Mouse (Mus musculus) limb, embryonic 10.5 days (tissue): ENCODE measurements at regions not wholly inside any gene's neighbourhood (a gene's known extent, or its start where the extent isn't known, plus 50 kb on each side); places are given as distances from the start of the nearest gene placed in this dataset.
A peak's percentile ranks its signal among the peaks of the same experiment; 100 is the strongest.

ENCODE experiments used
- DNase-seq: peaks from one replicate; pipeline ENCODE4 v3.0.0-alpha.2; 2017; ENCODE audit warnings: low spot score
- H3K27ac ChIP-seq: fragments of 300-500 bp; sonication (generic); 2 replicates; pipeline ENCODE4 v1.5.1; 2016; ENCODE audit warnings: mild to moderate bottlenecking
- H3K27me3 ChIP-seq: fragments of 300-500 bp; sonication (generic); 2 replicates; pipeline ENCODE4 v1.6.1; 2016; ENCODE audit warnings: low read depth, mild to moderate bottlenecking; ENCODE audit not compliant: poor library complexity, severe bottlenecking
- H3K36me3 ChIP-seq: fragments of 300-500 bp; sonication (generic); 2 replicates; pipeline ENCODE4 v1.6.1; 2016; ENCODE audit warnings: mild to moderate bottlenecking, moderate library complexity
- H3K4me1 ChIP-seq: fragments of 300-500 bp; sonication (generic); 2 replicates; pipeline ENCODE4 v1.6.1; 2016
- H3K4me3 ChIP-seq: fragments of 300-500 bp; sonication (generic); 2 replicates; pipeline ENCODE4 v1.5.1; 2016; ENCODE audit warnings: mild to moderate bottlenecking, moderate library complexity
- H3K9me3 ChIP-seq: fragments of 300-500 bp; sonication (generic); replicated peaks from 2 replicates; pipeline ENCODE4 v1.6.1; 2016; ENCODE audit warnings: mild to moderate bottlenecking
- WGBS: fragments of 180-500 bp; shearing (Covaris S2); methylation state at CpG from one replicate; pipeline ENCODE4 v1.1.7; 2016; 5-methylcytosine and 5-hydroxymethylcytosine counted together

DNA sequence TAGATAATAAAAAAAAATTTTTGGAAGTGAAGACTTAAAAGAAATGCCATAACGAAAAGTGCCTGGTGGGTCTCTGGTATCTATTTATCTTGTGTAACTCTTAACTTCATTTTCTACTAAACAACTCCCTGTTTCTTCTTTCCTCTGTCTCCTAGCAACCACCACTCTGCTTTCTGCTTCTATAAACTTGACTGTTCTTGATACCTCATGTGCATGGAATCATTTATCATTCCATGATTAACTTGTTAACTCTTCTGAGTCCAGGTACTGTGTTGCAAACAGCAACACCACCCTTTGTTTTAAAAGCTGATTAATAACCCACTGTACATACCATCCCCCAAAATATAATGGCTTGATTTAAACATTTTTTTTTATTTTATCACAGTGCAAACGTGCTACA lies 325.0 kb downstream of the Mettl4 start:
- no peaks in the 10 kb centered on the region for H3K4me1 ChIP-seq
- no peaks in the 10 kb centered on the region for H3K36me3 ChIP-seq
- no peaks in the 10 kb centered on the region for H3K9me3 ChIP-seq
- no peak overlapping the region for H3K27ac ChIP-seq
- H3K27me3 ChIP-seq: no peaks in the 10 kb centered on the region
- 77% methylated on average over 2 of the region's 2 CpGs for WGBS
- DNase-seq: no peak
- H3K4me3 ChIP-seq: no peak overlapping the region

DNA sequence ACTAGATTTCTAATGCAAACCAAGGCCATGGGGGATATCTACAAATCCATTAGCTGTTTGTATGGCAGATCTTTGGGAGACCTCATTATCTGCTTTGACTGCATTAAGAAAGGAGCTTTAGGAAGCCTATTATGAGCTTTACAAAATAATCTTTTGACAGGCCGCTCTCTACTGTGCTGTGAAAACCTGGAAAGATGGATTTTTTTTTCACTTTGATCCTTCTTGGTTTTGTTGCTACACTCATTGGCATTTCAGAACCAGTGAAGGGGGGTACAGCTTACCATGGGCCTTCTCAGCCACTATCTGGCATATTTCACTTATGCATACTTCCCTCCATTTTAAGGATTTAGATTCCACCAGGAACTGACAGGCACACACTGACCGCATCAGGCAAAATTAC lies 366.8 kb downstream of the Mettl4 start:
- H3K27me3 ChIP-seq: no peaks in the 10 kb centered on the region
- H3K36me3 ChIP-seq: no peaks in the 10 kb centered on the region
- H3K4me3 ChIP-seq: no peak overlapping the region
- no peak overlapping the region for H3K27ac ChIP-seq
- H3K4me1 ChIP-seq: no peaks in the 10 kb centered on the region
- no peak for DNase-seq
- H3K9me3 ChIP-seq: no peaks in the 10 kb centered on the region
- WGBS: 97% methylated on average over 2 of the region's 2 CpGs

DNA sequence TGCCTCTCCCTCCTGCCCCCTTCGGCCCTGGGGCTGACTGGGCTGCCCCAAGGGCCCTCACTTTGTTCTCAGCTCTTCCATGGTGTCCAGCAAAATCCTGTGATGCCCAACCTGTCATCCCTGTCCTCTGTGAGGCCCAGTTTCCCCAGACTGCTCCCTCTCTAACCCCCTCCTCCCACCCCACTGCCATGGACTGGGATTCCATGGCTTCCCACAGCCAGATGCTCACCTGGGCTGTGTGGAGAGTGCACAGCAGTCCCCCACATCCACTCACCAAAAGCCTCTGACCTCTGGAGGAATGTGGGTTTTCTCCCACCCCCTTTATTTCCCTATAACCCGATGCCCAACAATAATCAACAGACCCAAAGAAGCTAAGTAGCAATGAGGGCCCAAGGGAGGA lies 414.1 kb downstream of the Mettl4 start:
- H3K9me3 ChIP-seq: no peaks in the 10 kb centered on the region
- no peak overlapping the region for H3K27ac ChIP-seq
- no peaks in the 10 kb centered on the region for H3K27me3 ChIP-seq
- no peaks in the 10 kb centered on the region for H3K36me3 ChIP-seq
- H3K4me1 ChIP-seq: no peaks in the 10 kb centered on the region
- no peak overlapping the region for H3K4me3 ChIP-seq
- DNase-seq: no peak
- 80% methylated on average over 2 of the region's 2 CpGs for WGBS

- 33% methylated on average over 2 of the region's 2 CpGs for WGBS
- Histone ChIP-seq H3K4me3 (no peak overlapping the region), H3K36me3 (no peaks in the 10 kb centered on the region), H3K27ac (no peak overlapping the region), H3K9me3 (no peaks in the 10 kb centered on the region), H3K27me3 (no peaks in the 10 kb centered on the region), H3K4me1 (peaks cover 7% of the 10 kb centered on the region; the same call in 1 of the 2 replicates)
- no peak for DNase-seq
These were observed 423.6 kb downstream of the Mettl4 start for GRCm38 (mm10) chr17:94326179-94326578.

DNA sequence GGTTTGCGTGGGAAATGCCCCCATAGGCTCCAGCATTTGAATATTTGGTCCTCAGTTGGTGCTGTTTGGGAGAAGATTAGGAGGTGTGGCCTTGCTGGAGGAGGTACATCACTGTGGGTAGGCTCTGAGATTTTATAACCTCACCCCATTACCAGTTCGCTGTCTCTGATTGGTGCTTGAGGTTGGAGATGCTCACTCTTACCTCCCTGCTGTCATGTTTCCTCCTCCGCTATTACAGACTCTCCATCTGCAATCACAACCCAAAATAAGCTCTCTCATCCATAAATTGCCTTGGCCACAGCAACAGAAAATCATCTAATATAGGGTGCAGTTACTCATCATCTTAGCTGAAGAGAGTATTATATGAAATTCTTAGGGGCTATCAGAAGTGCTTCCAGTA lies 458.6 kb downstream of the Mettl4 start:
- H3K4me3 ChIP-seq: no peak overlapping the region
- 90% methylated on average over 3 of the region's 3 CpGs for WGBS
- H3K27ac ChIP-seq: no peak overlapping the region
- no peaks in the 10 kb centered on the region for H3K36me3 ChIP-seq
- no peaks in the 10 kb centered on the region for H3K9me3 ChIP-seq
- H3K27me3 ChIP-seq: no peaks in the 10 kb centered on the region
- no peaks in the 10 kb centered on the region for H3K4me1 ChIP-seq
- DNase-seq: no peak

- H3K27me3 ChIP-seq: no peaks in the 10 kb centered on the region
- H3K36me3 ChIP-seq: no peaks in the 10 kb centered on the region
- no peak overlapping the region for H3K4me3 ChIP-seq
- no peak overlapping the region for H3K27ac ChIP-seq
- no peak for DNase-seq
- H3K9me3 ChIP-seq: no peaks in the 10 kb centered on the region
- no peaks in the 10 kb centered on the region for H3K4me1 ChIP-seq
- WGBS: 65% methylated on average over 3 of the region's 3 CpGs
These were observed 462.1 kb downstream of the Mettl4 start for GRCm38 (mm10) chr17:94287612-94288159.

- H3K4me3 ChIP-seq: no peak overlapping the region
- no peaks in the 10 kb centered on the region for H3K36me3 ChIP-seq
- no peak overlapping the region for H3K27ac ChIP-seq
- no peaks in the 10 kb centered on the region for H3K4me1 ChIP-seq
- DNase-seq: no peak
- no peaks in the 10 kb centered on the region for H3K9me3 ChIP-seq
- no peaks in the 10 kb centered on the region for H3K27me3 ChIP-seq
These were observed 473.0 kb downstream of the Mettl4 start for GRCm38 (mm10) chr17:94276851-94277250.

DNA sequence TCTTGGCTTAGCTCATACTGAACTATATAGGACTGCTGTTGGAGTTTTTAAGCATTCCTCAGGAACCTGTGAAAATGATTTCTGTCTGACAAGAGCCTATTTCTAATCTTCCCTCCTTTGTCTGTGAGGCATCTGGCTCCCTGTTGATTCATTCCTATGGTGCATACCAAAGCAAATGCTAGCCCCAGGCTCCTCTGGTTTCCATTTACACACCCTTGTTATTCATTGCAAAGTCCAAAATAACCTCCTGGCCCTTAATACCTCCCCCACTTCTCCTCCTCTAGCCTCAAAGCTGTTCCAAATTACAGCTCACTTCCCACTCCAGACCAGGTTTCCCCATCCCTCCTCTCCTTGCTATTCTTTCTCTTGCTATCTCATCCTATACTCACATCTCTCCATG lies 480.1 kb downstream of the Mettl4 start:
- Histone ChIP-seq H3K27me3 (no peaks in the 10 kb centered on the region), H3K27ac (peak overlapping the region; percentile 67)
- peak; percentile 53 for DNase-seq

GRCm38 (mm10) chr17:94255666-94256065 lies 494.2 kb downstream of the Mettl4 start:
- no peaks in the 10 kb centered on the region for H3K27me3 ChIP-seq
- H3K4me3 ChIP-seq: no peak overlapping the region
- no peaks in the 10 kb centered on the region for H3K36me3 ChIP-seq
- no peak for DNase-seq
- H3K27ac ChIP-seq: no peak overlapping the region
- no peaks in the 10 kb centered on the region for H3K4me1 ChIP-seq
- H3K9me3 ChIP-seq: no peaks in the 10 kb centered on the region

More for the DNA sequence above, 480.1 kb downstream of the Mettl4 start:
- no peaks in the 10 kb centered on the region for H3K36me3 ChIP-seq
- H3K9me3 ChIP-seq: no peaks in the 10 kb centered on the region
- H3K4me3 ChIP-seq: no peak overlapping the region
- peaks cover 15% of the 10 kb centered on the region for H3K4me1 ChIP-seq

DNA sequence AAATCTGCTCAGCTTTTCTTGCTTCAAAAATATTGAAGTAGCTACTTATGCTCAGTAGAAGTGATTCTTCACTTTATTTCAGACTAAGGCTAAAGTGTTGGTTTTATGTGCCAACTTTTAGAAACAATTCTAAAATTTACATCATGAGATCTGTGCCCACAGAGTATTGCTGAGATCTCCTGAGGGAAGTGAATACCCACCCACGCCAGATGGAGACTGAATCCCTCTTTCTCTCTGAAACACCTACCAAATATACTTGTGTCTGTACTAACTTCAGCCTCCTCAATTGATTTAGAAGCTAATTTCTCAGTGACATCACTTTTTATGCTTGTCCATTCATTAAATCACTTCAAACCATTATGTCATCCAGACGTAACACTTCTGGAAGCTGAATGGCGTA lies 495.0 kb downstream of the Mettl4 start:
- no peak for DNase-seq
- 88% methylated on average over 3 of the region's 3 CpGs for WGBS
- Histone ChIP-seq H3K9me3 (no peaks in the 10 kb centered on the region), H3K27me3 (no peaks in the 10 kb centered on the region), H3K4me3 (no peak overlapping the region), H3K36me3 (no peaks in the 10 kb centered on the region), H3K27ac (no peak overlapping the region), H3K4me1 (no peaks in the 10 kb centered on the region)

GRCm38 (mm10) chr17:94243821-94244220 lies 506.0 kb downstream of the Mettl4 start:
- no peak overlapping the region for H3K27ac ChIP-seq
- no peaks in the 10 kb centered on the region for H3K27me3 ChIP-seq
- no peaks in the 10 kb centered on the region for H3K36me3 ChIP-seq
- DNase-seq: no peak
- no peaks in the 10 kb centered on the region for H3K4me1 ChIP-seq
- no peaks in the 10 kb centered on the region for H3K9me3 ChIP-seq
- WGBS: 79% methylated on average over 1 of the region's 1 CpGs
- no peak overlapping the region for H3K4me3 ChIP-seq

DNA sequence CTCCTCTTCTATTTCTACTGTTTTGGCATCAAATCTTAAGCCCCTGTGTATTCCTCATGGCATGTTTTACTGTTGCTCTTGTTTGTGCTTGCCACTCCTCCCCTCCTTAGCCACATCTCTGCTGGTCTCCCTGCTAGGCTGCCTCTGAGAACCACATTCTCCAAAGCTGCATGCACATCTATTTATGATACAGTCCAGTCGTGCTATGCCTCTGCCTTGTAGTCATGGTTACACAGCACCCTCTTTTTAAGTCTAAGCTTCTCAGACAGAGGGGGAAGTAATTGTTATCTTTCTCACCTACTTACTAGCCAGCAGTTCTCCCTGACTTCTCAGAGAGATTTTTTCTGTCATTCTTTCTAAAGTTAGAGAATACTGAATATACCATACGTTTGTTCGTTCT lies 523.7 kb downstream of the Mettl4 start:
- no peaks in the 10 kb centered on the region for H3K27me3 ChIP-seq
- H3K4me1 ChIP-seq: no peaks in the 10 kb centered on the region
- WGBS: 86% methylated on average over 3 of the region's 3 CpGs
- H3K4me3 ChIP-seq: no peak overlapping the region
- no peaks in the 10 kb centered on the region for H3K36me3 ChIP-seq
- no peaks in the 10 kb centered on the region for H3K9me3 ChIP-seq
- DNase-seq: no peak
- H3K27ac ChIP-seq: no peak overlapping the region
